Mouse (Mus musculus) right cerebral cortex, adult 18-20 months (tissue): ENCODE results near the gene Mlf2.

Experiments
- DNase-seq: peaks from one replicate; pipeline ENCODE4 v3.0.0; 2022; ENCODE audit warnings: mixed read lengths

Gene Mlf2

DNA sequence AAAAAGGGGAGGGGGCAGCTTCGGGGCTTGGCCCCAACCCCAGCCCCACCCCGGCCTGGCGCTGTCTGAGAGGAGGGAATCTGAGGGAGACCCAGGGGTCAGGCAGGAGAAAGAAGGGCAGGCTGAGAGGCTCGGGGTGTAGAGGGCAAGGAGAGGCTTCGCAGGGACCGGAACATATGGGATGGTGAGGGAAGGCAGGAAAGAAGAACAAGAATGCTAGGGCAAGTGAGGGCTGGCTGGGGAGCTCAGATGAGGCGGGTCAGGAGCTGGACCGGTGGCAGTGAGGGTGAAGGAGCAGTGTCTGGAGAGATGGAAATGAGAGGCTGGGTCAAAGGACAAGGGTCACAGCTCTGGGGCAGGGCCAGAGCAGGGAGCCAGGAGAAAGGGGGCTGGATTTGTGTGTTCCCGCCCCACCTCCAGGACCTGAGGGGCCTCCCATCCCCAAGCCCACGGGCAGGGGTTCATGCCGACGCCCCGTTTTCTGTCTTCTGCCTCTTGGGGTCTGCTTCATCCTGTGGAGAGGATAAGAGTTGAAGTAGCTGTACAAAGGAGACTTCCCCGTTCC is 17.4 kb upstream of the Mlf2 start:
- DNase-seq: no peak

DNA sequence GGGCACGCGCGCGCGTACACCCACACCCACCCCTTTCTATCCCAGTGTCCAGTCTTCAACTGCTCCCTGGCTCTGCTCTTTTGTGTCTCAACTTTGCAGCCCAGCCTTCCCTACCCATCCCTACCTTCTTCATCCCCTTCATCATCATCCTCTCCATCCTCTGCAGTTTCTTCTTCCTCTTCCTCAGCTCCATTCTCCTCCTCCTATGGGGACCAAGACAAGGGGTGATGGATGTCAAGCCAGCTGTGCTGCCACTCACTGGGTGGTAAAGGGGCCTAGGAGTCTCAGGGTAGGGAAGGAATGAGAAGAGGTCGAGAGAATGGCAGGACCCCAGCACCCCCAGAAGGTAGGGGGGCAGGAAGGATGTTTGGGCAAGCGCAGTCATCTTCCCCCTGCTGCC is 16.7 kb upstream of the Mlf2 start:
- DNase-seq: no peak

DNA sequence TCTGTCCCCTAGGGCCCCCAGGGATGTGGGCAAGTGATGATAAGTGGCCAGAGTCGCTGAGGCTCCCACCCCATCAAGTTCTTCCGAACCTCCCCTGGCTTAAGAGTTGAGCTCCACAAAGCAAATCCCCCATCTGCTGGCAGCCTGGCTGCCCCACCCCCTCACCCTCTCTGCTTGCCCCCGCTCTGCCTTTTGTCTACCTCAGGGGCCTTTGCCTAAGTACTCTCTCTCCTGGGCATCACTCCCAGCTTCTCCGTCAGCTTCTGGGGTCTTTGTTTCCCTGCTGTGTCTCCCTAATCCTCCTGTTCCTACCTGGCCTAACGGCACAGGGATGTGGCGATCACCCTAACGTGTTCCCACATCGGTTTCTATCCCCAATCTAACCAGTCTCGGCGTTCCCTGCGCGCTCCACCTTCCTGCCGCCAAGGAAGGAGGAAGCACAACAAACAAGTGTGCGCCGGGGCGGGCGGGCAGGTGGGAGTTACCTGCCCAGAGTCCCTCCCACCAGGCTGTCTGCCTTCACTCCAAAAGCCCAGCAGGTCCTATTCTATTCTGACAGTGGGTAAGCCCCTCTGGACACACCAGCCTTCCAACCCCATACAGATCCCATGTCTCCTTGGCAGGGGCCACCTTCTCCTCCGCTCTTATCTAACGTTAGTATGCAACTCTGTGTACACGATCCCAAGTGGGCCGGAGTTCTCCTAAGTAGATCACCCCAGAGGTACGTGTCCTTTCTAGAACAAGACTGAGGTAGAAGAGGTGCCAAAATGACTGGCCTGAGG is 15.8 kb upstream of the Mlf2 start:
- DNase-seq: peak; percentile 54

- DNase-seq: peak; percentile 80
Observed at GRCm38 (mm10) chr6:124915942-124916694, 15.1 kb upstream of the Mlf2 start.

GRCm38 (mm10) chr6:124916695-124917517 is 14.3 kb upstream of the Mlf2 start:
- DNase-seq: peak; percentile 91

DNA sequence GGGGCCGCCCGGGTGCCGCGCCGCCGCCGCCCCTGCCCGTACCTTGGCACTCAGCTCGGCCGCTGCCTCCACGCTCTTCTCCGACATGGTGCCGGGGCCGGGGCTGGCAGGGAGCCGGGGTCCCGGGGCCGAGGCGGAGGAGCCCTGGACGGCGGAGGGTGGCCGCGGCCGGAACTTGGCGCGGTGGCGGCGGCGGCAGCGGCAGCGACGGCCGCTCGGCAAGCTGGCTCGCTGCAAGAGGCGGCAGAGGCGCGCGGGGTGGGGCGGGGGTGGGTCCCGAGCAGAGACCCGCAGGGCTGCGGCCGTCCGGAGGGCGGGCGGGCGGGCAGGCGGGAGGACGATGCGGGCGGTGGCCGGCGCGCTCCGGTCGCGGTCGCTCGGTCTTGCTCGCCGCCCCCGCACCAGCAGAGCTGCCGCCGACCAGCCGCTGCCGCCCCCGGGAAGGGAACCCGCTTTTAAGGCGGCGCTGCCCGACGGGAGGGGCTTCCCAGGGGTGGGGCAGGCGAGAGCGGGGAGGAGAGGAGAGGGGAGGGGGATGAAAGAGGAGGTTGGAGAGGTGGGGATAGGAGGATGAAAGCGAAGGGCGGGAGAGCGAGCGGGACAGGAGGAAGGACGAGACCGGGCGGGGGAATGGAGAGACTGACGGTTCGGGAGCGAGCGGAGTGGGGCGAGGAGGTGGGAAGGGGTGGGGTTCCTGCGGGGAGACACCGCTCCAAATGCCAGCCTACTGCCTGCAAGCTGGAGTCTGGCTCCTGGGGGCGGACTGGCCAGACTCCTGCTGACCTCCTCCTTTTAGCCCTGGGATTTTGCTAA is 13.5 kb upstream of the Mlf2 start:
- DNase-seq: peak; percentile 97

GRCm38 (mm10) chr6:124918331-124918690 is 12.9 kb upstream of the Mlf2 start:
- no peak for DNase-seq

GRCm38 (mm10) chr6:124918890-124919627 is 12.1 kb upstream of the Mlf2 start:
- no peak for DNase-seq

DNA sequence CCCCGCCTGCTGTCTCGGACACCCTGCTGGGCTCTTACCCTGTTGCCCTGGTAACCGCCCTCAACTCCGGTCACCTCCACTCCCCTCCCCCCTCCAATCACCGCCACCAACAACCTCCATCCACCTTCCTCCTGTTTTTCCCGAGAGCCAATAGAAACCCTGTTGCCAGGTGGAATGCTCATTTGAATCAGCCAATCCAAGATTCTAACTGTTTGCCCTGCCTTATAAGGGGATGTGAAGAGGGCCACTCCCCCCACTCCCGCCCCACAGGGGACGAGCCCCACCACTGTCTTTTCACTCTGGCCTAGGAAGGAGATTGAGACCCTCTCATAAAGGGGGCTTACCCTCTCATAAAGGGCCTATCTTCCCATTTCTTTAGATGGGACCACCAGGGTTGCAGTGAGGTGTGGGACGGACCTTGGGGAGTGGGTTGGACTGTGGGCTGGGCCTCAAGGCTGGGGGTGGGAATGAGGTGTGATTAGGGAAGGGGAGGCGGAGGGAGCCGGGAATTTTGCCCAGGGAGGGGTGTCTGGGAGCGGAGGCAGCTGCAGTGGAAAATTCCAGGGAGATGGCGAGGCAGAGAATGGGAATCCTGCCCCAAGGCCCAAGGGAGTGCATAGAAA is 11.4 kb upstream of the Mlf2 start, which contains the start of gene Ptms:
TSS of gene Ptms (minus strand) at position 409 of the 623 bp plus-strand sequence.
- peak; percentile 96 for DNase-seq

DNA sequence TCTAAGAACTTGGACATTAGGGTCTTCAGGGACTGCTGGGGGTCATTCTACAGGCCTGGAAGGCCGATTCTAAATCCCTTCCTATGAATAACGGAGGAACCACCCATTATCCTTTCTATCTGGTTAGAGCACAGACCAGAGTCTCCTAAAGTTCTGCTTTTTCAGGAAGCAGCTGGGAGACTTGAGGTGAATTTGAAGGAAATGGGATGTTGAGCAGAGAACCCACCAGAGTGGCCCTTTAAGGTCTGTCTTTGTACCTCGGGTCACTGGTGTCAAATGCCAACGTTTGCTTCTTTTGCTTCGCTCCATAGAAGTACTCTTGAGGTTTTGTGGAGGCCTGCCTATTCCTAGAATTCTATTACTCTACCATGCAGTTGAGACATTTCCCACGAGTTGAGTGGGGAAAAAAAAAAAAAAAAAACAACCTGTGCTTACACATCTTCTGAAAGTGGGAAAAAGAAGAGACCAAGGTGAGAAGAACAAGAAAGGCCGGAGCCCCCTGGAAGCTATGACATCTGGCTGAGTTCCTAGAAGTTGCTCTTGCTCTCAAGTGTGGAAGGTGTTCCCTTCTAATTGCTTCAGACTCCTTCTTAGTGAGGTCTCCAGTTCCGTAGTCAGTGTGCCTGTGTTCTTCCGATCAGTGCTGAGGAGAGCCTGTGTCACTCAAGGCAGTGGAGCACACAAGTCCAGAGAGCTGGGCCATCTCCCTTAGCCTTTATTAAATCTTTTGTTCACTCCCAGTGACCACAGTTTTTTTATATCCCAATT is 10.7 kb upstream of the Mlf2 start:
- DNase-seq: no peak

DNA sequence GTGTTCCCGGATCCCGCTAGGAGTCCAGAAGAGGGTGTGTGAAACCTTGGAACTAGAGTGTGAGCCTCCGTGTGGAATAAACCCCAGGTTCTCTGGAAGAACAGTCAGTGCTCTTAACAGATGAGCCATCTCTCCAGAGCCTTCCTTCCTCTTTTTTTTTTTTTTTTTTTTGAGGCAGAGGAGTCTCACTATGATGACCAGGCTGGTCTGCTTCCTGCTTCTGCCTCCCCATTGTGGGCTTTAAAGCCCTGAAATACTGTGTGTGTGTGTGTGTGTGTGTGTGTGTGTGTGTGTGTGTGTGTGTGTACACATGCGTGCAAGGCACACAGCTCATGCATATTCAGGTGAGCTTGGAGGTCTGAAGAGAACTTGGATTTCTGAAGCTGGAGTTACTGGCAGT is 9.6 kb upstream of the Mlf2 start:
- no peak for DNase-seq

GRCm38 (mm10) chr6:124925173-124925793 is 5.9 kb upstream of the Mlf2 start:
- no peak for DNase-seq

GRCm38 (mm10) chr6:124925941-124926340 is 5.2 kb upstream of the Mlf2 start:
- DNase-seq: no peak

GRCm38 (mm10) chr6:124930231-124930630 is 955 bp upstream of the Mlf2 start:
- no peak for DNase-seq

- DNase-seq: no peak
Observed at GRCm38 (mm10) chr6:124931525-124932313, 533 bp downstream of the Mlf2 start.

DNA sequence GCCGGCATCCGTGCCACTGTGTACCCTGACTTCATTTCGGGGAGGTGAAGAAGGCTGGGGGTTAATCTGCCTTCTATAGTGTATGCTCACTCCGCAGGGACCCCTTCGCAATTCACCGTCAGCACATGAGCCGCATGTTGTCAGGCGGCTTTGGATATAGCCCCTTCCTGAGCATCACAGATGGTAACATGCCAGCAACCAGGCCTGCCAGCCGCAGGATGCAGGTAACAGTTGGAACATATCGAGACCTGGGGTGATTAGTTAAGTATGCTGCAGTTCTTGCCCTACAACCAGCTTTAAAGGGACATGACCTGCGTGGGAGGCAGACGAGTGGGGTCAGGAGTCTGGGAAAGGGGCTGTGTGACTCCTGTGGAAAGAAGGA is 1.1 kb downstream of the Mlf2 start:
- no peak for DNase-seq

DNA sequence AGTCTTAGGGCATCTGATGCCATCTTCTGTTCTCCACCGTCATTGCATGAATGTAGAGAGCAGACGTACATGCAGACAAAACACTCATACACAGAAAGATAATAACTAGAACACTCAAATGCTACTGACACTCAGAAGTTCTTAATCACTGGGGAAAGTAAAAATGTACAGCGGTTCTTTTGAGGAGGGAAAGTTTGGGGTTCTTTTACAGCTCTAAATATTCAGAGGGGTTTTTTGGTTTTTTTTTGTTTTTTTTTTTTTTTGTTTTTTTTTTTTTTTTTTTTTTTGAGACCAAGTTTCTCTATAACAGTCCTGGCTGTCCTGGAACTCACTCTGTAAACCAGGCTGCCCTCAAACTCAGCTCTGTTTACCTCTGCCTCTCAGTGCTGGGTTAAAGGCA is 1.9 kb downstream of the Mlf2 start:
- DNase-seq: no peak

- no peak for DNase-seq
Observed at GRCm38 (mm10) chr6:124934670-124935069, 3.5 kb downstream of the Mlf2 start.

- no peak for DNase-seq
Observed at GRCm38 (mm10) chr6:124936681-124937080, 5.5 kb downstream of the Mlf2 start.
